Mouse (Mus musculus): ENCODE results near the gene Fbxo24. TPM values are rescaled to one million over a fixed set of nuclear protein-coding genes. Genes with fewer than 3 reads are reported as not detected.

The Fbxo24 gene
- polyA plus RNA-seq (2012; rRNA removed): 0.25 and 0.31 TPM in 2 replicates

DNA sequence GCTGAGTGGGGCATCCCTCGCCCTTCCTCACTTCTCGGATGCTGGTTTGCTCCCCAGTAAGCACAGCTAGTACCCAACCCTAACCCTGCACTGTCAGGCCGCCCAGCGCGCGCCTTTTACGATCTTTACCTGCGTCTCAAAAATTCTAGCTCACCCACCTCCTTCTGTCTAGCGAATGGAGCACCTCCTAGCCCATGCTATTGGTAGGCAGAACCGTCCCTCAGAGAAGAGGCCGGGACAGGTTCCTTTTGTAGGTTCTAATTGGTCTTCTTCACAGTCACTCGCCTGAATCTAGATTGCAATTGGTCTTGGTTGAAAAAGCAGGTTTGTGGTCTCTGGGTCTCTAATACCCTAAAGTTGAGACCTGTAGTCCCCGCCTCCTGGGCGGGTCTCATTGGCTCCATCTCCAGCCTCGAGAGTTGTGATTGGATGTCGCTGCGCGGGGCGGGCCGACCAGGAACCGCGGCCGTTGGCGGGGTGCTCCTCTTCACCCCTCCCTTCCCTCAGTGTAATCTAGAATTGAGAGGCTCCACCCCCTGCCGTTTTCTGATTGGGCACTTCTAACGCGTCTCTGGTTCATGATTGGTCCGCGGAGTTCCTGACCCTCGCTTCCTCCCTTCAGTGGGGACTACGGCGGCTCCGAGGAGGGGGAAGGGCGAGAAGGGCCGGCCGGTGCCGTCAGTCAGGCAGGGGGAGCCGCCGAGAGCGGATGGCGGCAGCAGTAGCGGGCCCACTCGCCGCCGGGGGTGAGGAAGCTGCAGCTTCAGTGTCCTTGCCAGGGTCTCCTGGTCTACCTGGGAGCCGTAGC lies at the start of gene Fbxo24, which contains the start of the genes Lrch4 and Gm20605:
TSS of gene Fbxo24 (minus strand) at position 505 of the 808 bp plus-strand sequence.
TSS of gene Lrch4 (plus strand) at position 624 of the 808 bp plus-strand sequence.
TSS of gene Gm20605 (plus strand) at position 678 of the 808 bp plus-strand sequence.
- under 1% methylated on average over 46 of the region's 46 CpGs for WGBS
- Histone ChIP-seq H3K4me3 (replicated peaks; ENCODE audit: insufficient read depth, low read depth, low read length) (peak within 1 kb of the TSS; percentile 85), H3K27ac (ENCODE audit: insufficient read depth, low read length) (peak within 1 kb of the TSS; percentile 88), H3K27me3 (ENCODE audit: control insufficient read depth, insufficient read depth, low read length) (no peaks in the 10 kb centered on the region), H3K4me1 (ENCODE audit: control insufficient read depth, insufficient read depth, low read length) (peaks cover 18% of the 10 kb centered on the region)
- TF ChIP-seq POLR2A (IDR thresholded peaks at IDR 0.05; ENCODE audit: borderline replicate concordance, insufficient read depth, low read length): peak; percentile 96
- TF ChIP-seq CTCF (IDR thresholded peaks at IDR 0.05; ENCODE audit: borderline replicate concordance, insufficient read depth, low read depth, low read length): no peak
- DNase-seq: peak; percentile 98 to 100

- Histone ChIP-seq H3K4me1 (ENCODE audit: control insufficient read depth, insufficient read depth, low read length) (no peaks in the 10 kb centered on the region), H3K27ac (ENCODE audit: insufficient read depth, low read length) (no peak overlapping the region), H3K27me3 (ENCODE audit: control insufficient read depth, insufficient read depth, low read length) (no peaks in the 10 kb centered on the region), H3K4me3 (replicated peaks; ENCODE audit: insufficient read depth, low read depth, low read length) (no peak overlapping the region)
- WGBS: 84% methylated on average over 8 of the region's 8 CpGs
- DNase-seq: no peak
- TF ChIP-seq POLR2A (IDR thresholded peaks at IDR 0.05; ENCODE audit: borderline replicate concordance, insufficient read depth, low read length): no peak
- no peak for TF ChIP-seq CTCF (IDR thresholded peaks at IDR 0.05; ENCODE audit: borderline replicate concordance, insufficient read depth, low read depth, low read length)
Measured at GRCm38 (mm10) chr5:137677859-137678258, 49.1 kb upstream of the Fbxo24 start.

- Histone ChIP-seq H3K27ac (ENCODE audit: insufficient read depth, low read length) (no peak overlapping the region), H3K4me3 (replicated peaks; ENCODE audit: insufficient read depth, low read depth, low read length) (no peak overlapping the region), H3K4me1 (ENCODE audit: control insufficient read depth, insufficient read depth, low read length) (no peaks in the 10 kb centered on the region), H3K27me3 (ENCODE audit: control insufficient read depth, insufficient read depth, low read length) (no peaks in the 10 kb centered on the region)
- TF ChIP-seq POLR2A (IDR thresholded peaks at IDR 0.05; ENCODE audit: borderline replicate concordance, insufficient read depth, low read length): no peak
- no peak for TF ChIP-seq CTCF (IDR thresholded peaks at IDR 0.05; ENCODE audit: borderline replicate concordance, insufficient read depth, low read depth, low read length)
- DNase-seq: no peak
- WGBS: 96% methylated on average over 8 of the region's 8 CpGs
Measured at GRCm38 (mm10) chr5:137674786-137675185, 46.0 kb upstream of the Fbxo24 start.

- no peak for DNase-seq
- TF ChIP-seq CTCF (IDR thresholded peaks at IDR 0.05; ENCODE audit: borderline replicate concordance, insufficient read depth, low read depth, low read length): no peak
- no peak for TF ChIP-seq POLR2A (IDR thresholded peaks at IDR 0.05; ENCODE audit: borderline replicate concordance, insufficient read depth, low read length)
- Histone ChIP-seq H3K4me1 (ENCODE audit: control insufficient read depth, insufficient read depth, low read length) (no peaks in the 10 kb centered on the region), H3K4me3 (replicated peaks; ENCODE audit: insufficient read depth, low read depth, low read length) (no peak overlapping the region), H3K27ac (ENCODE audit: insufficient read depth, low read length) (no peak overlapping the region), H3K27me3 (ENCODE audit: control insufficient read depth, insufficient read depth, low read length) (no peaks in the 10 kb centered on the region)
- 84% methylated on average over 6 of the region's 6 CpGs for WGBS
Measured at GRCm38 (mm10) chr5:137673015-137673414, 44.2 kb upstream of the Fbxo24 start.

- 75% methylated on average over 5 of the region's 5 CpGs for WGBS
- no peak for DNase-seq
- Histone ChIP-seq H3K27ac (ENCODE audit: insufficient read depth, low read length) (no peak overlapping the region), H3K4me3 (replicated peaks; ENCODE audit: insufficient read depth, low read depth, low read length) (no peak overlapping the region), H3K27me3 (ENCODE audit: control insufficient read depth, insufficient read depth, low read length) (no peaks in the 10 kb centered on the region), H3K4me1 (ENCODE audit: control insufficient read depth, insufficient read depth, low read length) (no peaks in the 10 kb centered on the region)
- no peak for TF ChIP-seq CTCF (IDR thresholded peaks at IDR 0.05; ENCODE audit: borderline replicate concordance, insufficient read depth, low read depth, low read length)
- TF ChIP-seq POLR2A (IDR thresholded peaks at IDR 0.05; ENCODE audit: borderline replicate concordance, insufficient read depth, low read length): no peak
Measured at GRCm38 (mm10) chr5:137672361-137672760, 43.6 kb upstream of the Fbxo24 start.

DNA sequence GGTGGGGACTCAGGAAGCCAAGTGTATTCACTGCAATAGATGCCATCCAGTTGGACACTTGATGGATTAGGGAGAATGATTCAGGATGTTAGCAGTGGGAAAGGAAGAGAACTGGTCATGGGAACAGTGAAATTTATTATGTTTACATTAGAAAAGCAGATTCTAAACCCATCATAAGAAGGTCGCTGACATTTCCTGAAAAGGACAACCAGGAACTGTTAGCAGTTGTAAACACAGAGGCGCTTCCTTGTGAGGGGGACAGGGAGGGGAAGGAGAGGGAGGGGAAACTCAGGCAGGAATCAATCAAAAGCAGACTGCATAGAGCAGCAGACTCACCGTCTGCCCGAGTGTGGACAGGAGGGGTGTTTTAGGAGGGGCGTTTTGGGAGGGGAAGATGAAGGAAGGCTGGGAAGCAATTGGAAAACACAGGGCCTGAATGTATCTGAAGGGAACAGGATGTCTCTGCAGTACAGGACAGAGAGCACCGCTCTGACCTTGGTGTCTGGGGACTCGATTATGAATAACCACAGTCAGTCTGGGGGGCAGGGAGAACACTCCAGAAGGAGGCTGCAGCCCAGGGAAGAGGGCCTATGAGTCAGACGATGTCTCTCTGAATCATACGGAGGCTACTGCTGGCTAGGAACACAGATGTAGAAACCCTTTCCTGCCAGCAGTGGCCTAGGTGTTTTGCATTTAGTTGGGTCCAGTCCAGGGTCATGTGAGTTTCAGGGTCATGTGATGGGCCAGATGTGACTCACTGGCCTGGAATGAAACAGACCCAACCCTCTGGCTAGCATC lies 42.8 kb upstream of the Fbxo24 start:
- TF ChIP-seq CTCF (IDR thresholded peaks at IDR 0.05; ENCODE audit: borderline replicate concordance, insufficient read depth, low read depth, low read length) (no peak), POLR2A (IDR thresholded peaks at IDR 0.05; ENCODE audit: borderline replicate concordance, insufficient read depth, low read length) (no peak)
- no peak overlapping the region; the same call in 1 of the 2 replicates for H3K27ac ChIP-seq (ENCODE audit: insufficient read depth, low read length)
- H3K27me3 ChIP-seq (ENCODE audit: control insufficient read depth, insufficient read depth, low read length): no peaks in the 10 kb centered on the region
- H3K4me1 ChIP-seq (ENCODE audit: control insufficient read depth, insufficient read depth, low read length): no peaks in the 10 kb centered on the region
- DNase-seq: no peak
- 36% methylated on average over 9 of the region's 9 CpGs for WGBS
- H3K4me3 ChIP-seq (replicated peaks; ENCODE audit: insufficient read depth, low read depth, low read length): no peak overlapping the region

- Histone ChIP-seq H3K27me3 (ENCODE audit: control insufficient read depth, insufficient read depth, low read length) (no peaks in the 10 kb centered on the region), H3K27ac (ENCODE audit: insufficient read depth, low read length) (no peak overlapping the region), H3K4me1 (ENCODE audit: control insufficient read depth, insufficient read depth, low read length) (no peaks in the 10 kb centered on the region), H3K4me3 (replicated peaks; ENCODE audit: insufficient read depth, low read depth, low read length) (no peak overlapping the region)
- no peak for DNase-seq
- 55% methylated on average over 1 of the region's 1 CpGs for WGBS
- TF ChIP-seq CTCF (IDR thresholded peaks at IDR 0.05; ENCODE audit: borderline replicate concordance, insufficient read depth, low read depth, low read length): 0 out of 2 replicates have a peak, but pooled peaks have one; percentile 3
- TF ChIP-seq POLR2A (IDR thresholded peaks at IDR 0.05; ENCODE audit: borderline replicate concordance, insufficient read depth, low read length): no peak
Measured at GRCm38 (mm10) chr5:137670240-137670639, 41.4 kb upstream of the Fbxo24 start.

All from cerebellum, adult 2 months (tissue).